Mouse (Mus musculus) gastrocnemius, postnatal 36 days (tissue): Measurements from ENCODE around the gene Tab1. TPM values are rescaled to one million over a fixed set of nuclear protein-coding genes. Genes with fewer than 3 reads are reported as not detected.
"Not testable (repeated sequence)": the region's sequence is repeated elsewhere in the genome, so short reads cannot be mapped to it uniquely, and the experiment has no call there.

ENCODE experiments used
- DNase-seq, 2 experiments: peaks; one replicate each; pipeline ENCODE4 v3.0.0; 2022
- intact Hi-C: fragments of 180-260 bp; cut with DNase I; formaldehyde crosslinking; loops from one replicate; pipeline ENCODE4 v1.15.1; 2025
- total RNA-seq, 2 experiments: library from RNA; stranded (reverse); gene quantifications; 2 replicates each; pipeline ENCODE4 v1.2.3; 2021

Gene Tab1
- total RNA-seq, 2 experiments from 2014 or later, result 11.9 to 16.4 TPM

GRCm38 (mm10) chr15:80100871-80101270, 32.1 kb upstream of the Tab1 start:
- no peak for DNase-seq
- intact Hi-C loops, result no loop called here

- no peak for DNase-seq
- intact Hi-C loops, result no loop called here
These were observed 31.4 kb upstream of the Tab1 start for GRCm38 (mm10) chr15:80101503-80101902.

GRCm38 (mm10) chr15:80102495-80102894, 30.4 kb upstream of the Tab1 start:
- intact Hi-C loops, result no loop called here
- DNase-seq, result no peak

GRCm38 (mm10) chr15:80105490-80106410, 27.2 kb upstream of the Tab1 start:
- DNase-seq, result no peak
- intact Hi-C loops, result no loop called here

- no peak for DNase-seq
- intact Hi-C loops, result no loop called here
These were observed 25.8 kb upstream of the Tab1 start for GRCm38 (mm10) chr15:80107143-80107542.

- no peak for DNase-seq
- intact Hi-C loops, result no loop called here
These were observed 25.4 kb upstream of the Tab1 start for GRCm38 (mm10) chr15:80107575-80107974.

GRCm38 (mm10) chr15:80111436-80111835, 21.5 kb upstream of the Tab1 start:
- intact Hi-C loops, result loop anchor here (5.0 kb wide), 1 partner anchor 111 kb away; no protein-coding TSS in a partner anchor
- DNase-seq, result no peak

- no peak for DNase-seq
- intact Hi-C loops, result loop anchor here (5.0 kb wide), 1 partner anchor 110 kb away; no protein-coding TSS in a partner anchor
These were observed 20.4 kb upstream of the Tab1 start for GRCm38 (mm10) chr15:80112499-80112898.

- DNase-seq, result no peak
- intact Hi-C loops, result loop anchor here (5.0 kb wide), 1 partner anchor 108 kb away; no protein-coding TSS in a partner anchor
These were observed 18.5 kb upstream of the Tab1 start for GRCm38 (mm10) chr15:80114414-80114813.

GRCm38 (mm10) chr15:80115256-80115655, 17.7 kb upstream of the Tab1 start:
- intact Hi-C loops, result no loop called here
- DNase-seq, result no peak

- intact Hi-C loops, result no loop called here
- no peak for DNase-seq
These were observed 16.8 kb upstream of the Tab1 start for GRCm38 (mm10) chr15:80115866-80116794.

GRCm38 (mm10) chr15:80117154-80117553, 15.8 kb upstream of the Tab1 start:
- intact Hi-C loops, result no loop called here
- DNase-seq, result no peak

- intact Hi-C loops, result no loop called here
- DNase-seq, result no peak
These were observed 13.9 kb upstream of the Tab1 start for GRCm38 (mm10) chr15:80119076-80119475.

GRCm38 (mm10) chr15:80121721-80122325, 11.1 kb upstream of the Tab1 start:
- DNase-seq, result no peak
- intact Hi-C loops, result no loop called here

- DNase-seq, intact Hi-C loops: not testable (repeated sequence)
These were observed 10.5 kb upstream of the Tab1 start for GRCm38 (mm10) chr15:80122431-80122830.

GRCm38 (mm10) chr15:80124651-80125050, 8.3 kb upstream of the Tab1 start:
- intact Hi-C loops, result no loop called here
- DNase-seq, result no peak

- intact Hi-C loops, result no loop called here
- no peak for DNase-seq
These were observed 5.7 kb upstream of the Tab1 start for GRCm38 (mm10) chr15:80127191-80127590.

- intact Hi-C loops, result loop anchor here (5.0 kb wide), 1 partner anchor 33 kb away; no protein-coding TSS in a partner anchor
- no peak for DNase-seq
These were observed 2.9 kb upstream of the Tab1 start for GRCm38 (mm10) chr15:80129982-80130381.

- no peak for DNase-seq
- intact Hi-C loops, result loop anchor here (5.0 kb wide), 1 partner anchor 33 kb away; no protein-coding TSS in a partner anchor
These were observed 2.2 kb upstream of the Tab1 start for GRCm38 (mm10) chr15:80130689-80131088.

GRCm38 (mm10) chr15:80131421-80131820, 1.5 kb upstream of the Tab1 start:
- DNase-seq, result no peak
- intact Hi-C loops, result loop anchor here (5.0 kb wide), 1 partner anchor 34 kb away; no protein-coding TSS in a partner anchor
